Mouse (Mus musculus) cerebellum, adult 11 months (tissue): ENCODE measurements around the gene Phf5a.

ENCODE experiments used
- DNase-seq: peaks from one replicate; pipeline ENCODE4 v3.0.0; 2022

The Phf5a gene

DNA sequence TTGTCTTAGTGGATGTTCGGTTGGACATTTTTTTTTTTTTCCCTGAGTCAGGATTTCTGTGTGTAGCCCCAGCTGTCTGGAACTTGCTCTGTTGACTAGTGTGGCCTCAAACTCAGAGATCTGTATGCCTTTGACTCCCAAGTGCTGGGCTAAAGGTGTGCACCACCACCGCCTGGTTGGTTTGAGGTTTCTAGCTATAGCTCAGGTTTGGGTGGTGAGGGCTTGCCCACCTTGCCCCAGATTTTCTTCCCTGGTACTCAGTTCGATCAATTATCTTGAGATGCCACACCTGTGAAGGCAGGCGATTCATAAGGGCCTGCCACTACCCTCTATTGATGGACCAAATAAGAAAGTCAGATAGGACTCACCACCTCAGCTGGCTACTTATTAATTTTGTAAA is 24.6 kb downstream of the Phf5a start:
- DNase-seq: no peak

DNA sequence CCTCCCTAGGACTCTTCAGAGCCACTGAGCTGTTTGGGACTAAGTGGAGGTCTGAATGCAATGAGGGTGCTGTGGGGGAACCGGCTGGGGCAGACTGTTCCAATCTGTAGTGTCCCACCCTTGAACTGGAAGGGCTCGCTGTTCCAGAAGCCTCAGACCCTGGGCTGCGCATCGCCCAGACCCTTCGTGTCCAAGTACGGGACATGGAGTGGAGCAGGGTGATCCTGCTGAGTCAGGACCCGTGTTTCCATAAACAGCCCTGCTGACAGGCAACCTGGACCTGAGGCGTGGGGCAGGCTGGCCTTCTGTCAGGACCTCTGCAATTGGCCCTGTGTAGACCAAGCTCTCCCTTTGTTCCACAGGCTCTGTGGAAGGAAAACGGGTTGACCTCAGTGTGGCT is 25.0 kb downstream of the Phf5a start:
- no peak for DNase-seq

DNA sequence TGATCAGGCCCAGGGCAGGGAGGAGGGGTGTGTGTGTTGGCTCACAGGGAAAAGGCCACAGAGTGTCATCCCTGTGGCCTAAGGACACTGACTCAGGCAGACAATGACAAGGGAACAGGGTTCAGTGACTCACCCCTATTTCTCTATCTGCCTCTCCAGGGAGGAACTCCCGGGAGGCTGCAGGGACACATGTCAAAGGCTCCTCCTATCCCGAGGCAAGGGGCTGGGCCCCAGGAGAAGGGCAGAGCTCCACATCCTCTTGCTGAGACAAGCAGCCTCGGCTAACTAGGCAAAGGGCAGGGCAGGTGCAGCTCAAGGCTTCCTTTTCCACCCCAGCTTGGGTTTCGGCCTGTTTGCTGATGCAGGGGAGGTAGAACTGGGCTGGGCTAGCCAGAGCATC is 26.0 kb downstream of the Phf5a start:
- DNase-seq: no peak

DNA sequence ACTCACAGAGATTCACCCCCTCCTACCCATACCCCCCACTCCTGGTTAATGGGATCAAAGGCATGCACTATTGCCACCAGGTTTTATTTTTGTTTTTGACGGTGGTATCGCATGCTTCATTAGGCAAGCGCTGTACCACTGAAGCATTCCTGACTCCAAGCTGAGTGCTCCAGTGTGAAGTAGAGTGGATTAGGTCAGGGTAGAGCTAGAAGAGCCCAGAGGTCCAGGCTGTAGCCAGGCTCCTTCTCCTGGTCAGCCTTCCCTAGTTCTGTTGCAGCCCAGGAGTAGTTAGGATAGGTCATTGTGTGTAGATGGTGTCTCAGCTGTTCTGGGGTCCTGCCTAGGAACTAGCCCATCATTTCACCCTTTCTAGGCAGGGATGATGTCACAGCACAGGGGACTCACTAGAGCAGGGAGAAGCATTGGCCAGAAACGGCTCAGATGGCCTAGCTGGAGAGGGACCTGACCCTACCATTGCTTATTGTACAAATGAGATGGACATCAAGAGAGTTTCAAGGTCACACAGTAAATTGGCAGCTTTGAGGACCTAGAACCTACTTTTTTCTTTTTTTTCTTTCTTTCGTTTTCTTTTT is 26.6 kb downstream of the Phf5a start:
- no peak for DNase-seq

DNA sequence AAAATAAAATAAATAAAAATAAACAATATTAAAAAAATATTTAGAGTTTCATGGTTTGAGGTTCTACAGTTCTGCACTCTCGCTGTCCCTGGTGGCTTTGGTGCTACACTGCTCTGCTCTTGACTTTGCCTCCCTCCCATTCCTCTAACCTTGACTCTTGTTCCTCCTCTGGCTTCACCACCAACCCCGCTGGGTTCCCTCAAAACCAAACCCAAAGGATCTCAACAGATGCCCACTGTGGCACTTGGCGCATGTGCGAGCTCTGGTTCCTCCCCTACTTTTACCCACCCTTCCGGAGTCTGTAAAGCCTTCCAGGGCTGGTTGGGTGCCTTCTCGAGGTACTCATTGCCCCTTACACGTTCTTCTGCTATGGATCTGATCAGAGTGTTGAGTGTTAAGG is 29.4 kb downstream of the Phf5a start:
- no peak for DNase-seq

DNA sequence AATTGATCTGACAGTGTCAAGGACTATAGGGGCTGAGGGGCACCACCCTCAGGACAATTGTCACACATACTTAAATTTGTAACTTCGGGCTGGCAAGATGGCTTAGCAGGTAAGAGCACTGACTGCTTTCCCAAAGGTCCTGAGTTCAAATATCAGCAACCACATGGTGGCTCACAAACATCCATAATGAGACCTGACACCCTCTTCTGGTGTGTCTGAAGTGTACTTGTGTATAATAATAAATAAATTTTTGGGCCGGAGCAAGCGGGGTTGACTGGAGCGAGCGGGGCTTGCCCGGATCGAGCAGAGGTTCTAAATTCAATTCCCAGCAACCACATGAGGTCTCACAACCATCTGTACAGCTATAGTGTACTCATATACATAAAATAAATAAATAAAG is 31.4 kb downstream of the Phf5a start:
- no peak for DNase-seq

DNA sequence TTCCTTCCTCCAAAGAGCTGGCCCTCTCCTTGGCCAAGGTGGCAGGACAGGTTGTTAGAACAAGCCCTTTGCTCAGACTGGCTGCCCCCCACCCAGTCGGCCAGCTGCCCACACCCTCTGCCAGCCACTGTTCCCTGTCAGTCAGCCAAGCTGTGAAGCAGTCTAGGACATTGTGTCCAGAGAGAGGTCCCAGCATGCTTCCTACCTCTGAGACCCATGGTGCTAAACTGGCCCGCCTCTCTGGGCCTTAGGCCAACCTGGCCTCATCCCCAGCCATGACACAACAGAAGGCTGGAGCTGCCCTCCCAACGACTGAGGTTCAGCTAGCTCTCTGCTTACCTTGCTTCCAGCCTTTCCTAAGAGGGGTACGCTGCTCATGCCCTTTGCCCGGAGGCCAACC is 32.1 kb downstream of the Phf5a start:
- peak; percentile 97 for DNase-seq

DNA sequence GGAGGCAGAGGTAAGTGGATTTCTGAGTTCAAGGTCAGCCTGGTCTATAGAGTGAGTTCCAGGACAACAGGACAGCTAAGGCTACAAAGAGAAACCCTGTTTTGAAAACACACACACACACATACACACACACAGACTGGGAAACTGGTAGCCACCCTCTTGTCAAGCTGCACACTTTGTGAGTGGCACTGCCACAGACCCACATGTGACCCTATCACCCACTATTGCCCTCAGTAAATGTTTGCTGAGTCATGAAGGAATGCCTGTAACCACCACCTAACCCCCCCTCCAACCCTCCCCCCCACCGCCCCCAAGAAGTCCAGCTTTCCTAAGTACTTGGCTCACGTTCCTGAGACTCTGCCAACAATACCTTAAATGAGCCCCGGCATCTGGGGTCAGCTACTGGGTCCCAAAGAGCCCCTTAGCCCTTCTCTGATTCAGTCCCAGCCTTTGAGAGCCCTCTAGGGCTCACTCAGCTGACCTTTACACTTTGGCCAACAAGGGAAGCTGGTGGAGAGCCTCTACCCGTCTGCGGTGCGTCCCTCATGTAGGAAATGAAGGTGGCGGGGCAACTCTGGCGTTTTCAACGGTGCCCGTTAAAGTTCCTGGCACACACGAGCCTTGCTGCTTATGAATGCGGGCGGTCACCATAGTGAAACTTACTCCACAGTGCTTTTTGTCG is 33.0 kb downstream of the Phf5a start:
- DNase-seq: no peak

DNA sequence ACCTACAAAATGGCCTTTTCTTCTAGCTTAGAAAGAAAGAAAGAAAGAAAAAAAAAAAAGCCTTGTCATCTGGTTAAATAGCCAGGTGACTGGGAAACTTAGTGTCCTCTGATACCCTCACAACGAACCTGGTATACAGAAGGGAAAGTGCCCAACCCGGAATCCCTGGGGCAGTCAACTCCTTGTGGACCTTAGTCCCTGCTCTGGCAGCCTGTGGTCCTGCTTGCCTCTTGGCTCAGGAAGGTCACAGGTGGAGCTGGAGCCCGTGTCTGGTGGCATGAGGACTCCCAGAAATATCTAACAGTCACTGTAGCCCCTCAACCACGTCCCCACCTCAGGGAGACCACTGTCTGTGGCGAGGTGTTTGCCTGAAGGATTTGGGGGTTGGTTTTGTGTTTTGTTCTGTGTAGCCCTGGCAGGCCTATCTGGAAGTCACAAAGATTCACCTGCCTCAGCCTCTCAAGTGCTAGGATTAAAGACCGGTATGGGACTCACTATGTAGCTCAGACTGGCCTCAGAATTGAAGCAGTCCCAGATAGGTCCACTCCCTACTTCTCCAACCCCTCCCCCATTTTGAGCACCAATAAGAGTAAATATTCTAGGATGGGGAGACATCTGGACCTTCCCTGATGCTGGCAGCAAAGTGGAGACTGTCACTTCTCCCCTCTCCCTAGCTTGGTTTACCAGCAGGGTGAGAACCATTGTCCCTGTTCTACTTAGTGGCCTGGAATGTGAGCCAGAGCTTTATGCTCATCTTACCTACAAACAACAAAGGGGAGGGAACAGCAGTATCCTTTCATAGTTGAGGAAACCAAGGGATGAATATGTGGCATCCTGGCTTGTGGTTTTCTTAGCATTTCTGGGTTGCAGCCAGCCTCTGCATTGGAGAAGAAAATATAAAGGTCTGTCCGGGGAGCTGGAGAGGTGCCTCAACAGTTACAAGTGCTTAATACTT is 34.5 kb downstream of the Phf5a start:
- DNase-seq: no peak

DNA sequence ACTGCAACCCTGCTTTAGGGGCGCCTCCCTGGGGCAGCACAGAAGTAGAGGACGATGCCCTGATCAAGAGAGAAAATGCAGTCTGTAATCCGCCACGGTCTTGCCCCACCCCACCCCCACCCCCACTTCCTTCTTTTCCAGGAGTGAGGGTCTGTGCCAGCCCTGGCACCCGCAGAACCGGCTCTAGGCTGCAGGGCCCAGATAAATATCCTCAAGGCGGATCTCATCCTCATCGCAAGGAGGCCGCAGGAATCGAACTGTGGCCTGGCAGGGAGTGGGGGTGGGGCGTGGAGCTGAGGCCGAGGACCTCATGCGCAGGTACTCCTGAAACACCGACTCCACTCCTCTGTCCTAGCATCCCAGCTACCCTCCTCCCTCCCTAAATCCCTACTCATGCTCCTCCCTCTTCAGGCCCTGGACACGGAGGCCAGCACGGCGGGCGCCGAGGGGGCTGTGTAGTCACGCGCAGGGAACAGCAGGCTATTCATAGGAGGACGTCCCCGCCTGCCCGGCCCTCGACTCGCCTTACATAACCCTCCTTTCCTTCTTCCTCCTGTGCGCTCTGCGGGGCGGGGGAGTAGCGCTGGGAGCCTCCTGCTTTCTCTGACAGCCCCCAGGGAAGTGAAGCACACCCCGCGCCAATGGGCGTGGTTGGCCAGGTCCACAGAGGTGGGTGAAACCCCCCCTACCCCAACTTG is 35.4 kb downstream of the Phf5a start:
- DNase-seq: peak; percentile 88

DNA sequence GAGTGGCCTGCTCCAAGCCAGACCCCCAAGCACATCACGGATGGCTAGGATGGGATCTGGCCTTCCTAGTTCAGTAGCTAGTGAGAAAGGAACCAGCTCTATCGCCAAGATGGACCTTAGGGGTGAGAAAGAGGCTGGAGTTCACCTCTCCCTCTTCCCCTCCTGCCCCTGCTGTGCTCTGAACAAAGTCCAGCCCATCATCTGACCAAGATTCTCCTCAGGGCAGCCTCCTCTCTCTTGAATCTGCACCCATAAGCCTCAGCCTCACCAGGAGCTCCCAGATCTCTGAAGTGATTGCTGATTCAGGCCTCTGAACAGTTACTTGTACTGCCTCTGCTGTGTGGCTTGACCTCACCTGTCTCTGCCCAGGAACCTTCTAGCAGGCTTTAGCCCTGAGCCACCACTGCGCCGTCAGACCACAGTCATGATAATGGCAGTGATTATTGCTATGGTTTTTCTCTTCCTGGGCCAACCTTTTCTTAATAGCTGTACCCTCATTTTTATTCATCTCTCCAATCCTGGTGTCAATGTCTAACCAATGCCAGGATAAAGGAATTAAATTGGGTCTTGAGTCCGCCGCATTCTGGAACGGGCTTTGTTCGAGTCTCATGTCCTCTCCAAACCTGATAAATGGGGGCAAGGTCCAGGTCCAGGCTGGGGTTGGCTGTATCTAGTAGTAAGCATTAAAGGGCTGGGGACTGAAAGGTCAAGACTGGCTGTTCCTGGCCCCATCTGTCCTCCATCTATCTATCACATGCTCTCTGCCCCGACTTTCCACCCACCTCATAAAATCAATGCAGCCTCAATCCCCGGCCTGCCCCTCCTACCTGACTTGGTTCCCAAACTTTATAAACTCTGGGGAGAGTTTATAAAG is 36.5 kb downstream of the Phf5a start:
- no peak for DNase-seq

DNA sequence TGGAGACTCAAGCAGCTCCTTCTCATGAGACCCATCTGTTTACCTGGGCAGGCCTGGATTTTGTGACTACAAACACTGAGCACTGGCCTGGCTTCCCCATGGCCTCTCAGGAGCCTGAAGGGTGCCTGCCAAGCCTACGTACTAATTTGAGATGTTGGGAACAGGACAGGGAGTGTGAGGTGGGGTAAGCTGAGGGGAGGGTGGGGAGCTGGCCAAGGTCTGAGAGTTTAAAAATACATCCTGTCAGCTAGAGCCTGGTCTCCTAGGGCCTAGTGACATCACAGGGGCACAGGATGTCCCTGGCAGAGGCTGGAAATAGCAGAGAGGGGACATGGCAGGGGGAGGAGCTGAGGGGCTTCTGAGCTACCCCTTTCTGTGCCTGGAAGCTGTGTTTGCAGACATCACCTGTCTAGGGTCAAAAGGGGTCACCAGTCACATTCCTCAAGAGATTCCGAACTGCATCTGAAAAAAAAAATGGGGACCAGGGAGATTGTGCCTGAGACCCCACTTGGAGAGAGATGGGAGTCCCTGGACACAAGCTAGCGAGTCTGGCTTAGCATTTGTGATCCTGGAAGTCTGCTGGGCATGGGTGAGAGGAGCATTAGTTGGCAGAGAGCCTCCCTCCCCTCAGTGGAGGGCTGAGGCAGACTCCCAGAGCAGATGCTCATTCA is 37.4 kb downstream of the Phf5a start:
- DNase-seq: no peak

DNA sequence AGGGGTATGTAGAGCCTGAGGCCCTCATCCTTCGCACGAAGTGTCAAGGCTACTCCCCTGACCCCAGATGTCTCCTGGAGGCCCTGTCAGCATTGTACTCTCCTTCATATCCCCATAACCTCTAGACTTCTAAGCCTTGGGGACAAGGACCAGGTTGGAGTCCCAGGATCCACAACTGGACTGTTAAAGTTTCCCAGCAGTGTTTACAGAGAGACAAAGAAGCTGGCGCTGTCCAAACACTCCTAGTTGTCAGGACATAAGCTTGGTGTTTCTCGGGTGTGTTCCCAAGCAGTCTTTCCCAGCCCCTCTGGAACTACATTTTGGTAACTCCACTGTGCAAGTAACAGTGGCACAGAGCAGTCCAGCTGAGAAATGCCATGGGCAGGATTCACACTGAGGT is 38.2 kb downstream of the Phf5a start:
- no peak for DNase-seq

DNA sequence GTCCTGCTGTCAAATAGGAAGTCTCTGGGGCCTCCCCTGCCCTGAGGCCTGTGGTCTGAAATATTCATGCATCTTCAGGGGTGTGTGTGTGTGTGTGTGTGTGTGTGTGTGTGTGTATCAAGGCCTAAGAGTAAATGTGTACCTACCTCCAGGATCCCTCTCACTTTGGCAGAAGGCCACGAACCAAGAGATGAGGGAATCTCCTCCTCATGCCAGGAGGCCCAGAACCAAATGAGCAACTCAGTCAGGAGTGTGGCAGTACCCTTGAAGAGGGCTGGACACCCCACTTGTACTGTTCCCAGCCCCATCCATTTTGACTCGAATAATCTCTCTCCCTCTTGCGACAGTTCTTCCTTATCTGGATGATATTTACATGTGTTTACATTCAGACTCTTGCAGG is 39.5 kb downstream of the Phf5a start:
- DNase-seq: no peak

DNA sequence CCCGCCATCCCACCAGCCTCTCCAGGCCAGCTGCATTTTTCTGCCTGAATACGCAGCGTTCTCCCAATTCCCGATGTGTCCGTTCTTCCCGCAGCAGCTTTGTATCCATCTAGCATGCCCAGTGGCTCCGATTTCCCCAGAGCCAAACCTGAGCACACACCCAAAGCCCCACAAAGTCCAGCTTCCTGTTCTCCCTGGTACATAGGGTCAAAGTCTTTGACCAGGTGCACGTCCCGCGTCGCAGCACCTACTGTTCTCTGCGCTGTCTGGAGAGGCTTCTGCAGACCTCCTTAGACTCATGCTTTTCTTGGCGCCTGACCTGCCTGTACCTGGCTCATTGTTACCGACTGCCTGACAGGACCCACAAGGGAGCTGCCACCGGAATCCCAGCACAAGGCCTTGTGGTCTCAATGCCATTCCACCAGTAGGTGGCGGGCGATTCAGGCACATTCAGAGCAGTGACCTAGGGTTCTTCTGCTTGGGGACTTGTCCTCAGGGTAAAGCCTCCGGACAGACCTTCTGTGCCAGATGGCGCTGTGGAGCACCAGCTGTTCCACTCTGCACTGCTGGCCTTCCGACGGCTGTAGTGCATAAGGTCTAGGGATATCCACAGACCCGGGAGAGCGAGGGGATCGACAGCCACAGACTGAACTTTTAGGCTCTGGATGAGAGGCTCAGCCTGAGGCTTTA is 40.4 kb downstream of the Phf5a start:
- DNase-seq: peak; percentile 90

DNA sequence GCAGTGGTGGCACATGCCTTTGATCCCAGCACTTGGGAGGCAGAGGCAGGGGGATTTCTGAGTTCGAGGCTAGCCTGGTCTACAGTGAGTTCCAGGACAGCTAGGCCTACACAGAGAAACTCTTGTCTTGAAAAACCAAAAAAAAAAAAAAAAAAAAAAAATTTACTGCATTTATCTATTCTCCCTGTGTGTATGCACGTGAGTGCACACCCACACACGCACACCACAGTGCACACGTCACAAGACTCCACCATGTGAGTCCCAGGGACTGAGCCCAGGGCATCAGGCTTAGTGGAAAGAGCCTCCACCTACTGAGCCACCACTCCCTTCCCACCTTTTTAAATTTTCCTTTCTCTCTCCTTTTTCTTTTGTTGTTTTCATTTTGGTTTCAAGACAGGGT is 41.2 kb downstream of the Phf5a start:
- DNase-seq: no peak

DNA sequence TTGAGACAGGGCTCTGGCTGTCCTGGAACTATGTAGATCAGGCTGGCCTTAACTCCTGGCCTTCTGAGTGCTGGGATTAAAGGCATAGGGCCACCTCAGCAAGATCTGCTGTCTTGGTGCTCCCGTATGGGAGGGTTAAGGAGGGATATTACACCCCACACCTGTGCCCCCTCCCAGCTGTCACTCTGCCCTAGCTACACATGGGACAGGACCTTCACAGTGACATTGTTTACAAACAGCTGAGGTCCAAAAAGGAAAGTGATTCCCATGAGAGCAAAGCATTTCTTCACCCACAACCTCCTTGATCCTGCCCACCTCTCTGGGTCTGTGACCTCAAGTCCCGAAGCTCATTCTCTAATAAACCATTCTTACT is 42.5 kb downstream of the Phf5a start:
- no peak for DNase-seq

DNA sequence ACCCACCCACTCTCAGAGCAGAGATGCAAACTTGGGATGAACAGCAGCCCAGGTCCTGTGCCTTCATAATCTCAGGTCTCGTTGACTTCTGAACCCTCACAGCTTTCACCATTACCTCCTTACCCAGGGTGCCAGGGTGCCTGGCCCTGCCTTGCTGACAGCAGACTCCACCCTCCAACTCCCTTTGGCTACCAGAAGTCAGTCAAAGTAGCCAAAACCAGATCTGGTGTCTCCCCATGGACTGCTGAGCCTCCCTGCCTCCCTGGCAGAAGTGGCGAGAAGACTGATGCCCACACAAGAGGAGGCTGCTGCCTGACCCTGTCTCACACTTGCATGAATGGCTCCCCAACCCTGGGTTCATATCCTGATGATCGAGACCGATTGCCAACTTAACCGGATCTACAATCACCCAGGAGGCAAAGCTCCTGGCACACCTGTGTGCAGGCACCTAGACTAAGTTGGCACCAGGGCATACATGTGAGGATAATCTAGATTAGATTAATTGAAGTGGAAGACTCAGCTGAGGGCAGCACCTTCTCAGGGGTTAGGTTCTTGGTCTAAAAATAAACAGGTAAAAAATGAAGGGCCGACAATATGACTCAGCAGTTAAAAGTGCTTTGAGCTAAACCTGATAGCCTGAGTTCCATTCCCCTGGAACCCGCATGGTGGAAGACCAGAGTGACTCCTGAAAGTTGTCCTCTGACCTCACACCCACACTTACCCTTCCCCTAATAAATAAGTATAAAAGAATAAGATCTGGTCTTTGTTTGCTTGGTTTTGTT is 43.1 kb downstream of the Phf5a start:
- DNase-seq: no peak

DNA sequence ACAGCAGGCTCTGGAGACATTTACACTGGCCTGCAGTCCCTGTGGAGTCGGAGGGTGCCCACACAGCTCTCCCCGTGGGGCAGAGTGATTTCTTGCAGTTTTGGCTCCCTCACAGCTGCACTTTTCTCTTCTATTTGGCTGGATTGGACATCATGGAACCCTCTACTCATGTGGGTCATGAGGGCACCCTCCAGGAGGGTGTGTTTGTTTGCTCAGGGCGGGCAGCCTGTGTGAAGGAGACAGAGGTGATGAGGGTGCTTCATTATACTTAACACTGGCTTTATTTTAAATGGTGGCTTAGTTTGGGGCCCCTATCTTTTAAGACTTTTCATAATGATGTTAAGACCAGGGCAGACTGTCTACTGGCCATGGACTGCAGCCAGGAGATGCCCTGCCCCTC is 46.9 kb downstream of the Phf5a start:
- DNase-seq: no peak

DNA sequence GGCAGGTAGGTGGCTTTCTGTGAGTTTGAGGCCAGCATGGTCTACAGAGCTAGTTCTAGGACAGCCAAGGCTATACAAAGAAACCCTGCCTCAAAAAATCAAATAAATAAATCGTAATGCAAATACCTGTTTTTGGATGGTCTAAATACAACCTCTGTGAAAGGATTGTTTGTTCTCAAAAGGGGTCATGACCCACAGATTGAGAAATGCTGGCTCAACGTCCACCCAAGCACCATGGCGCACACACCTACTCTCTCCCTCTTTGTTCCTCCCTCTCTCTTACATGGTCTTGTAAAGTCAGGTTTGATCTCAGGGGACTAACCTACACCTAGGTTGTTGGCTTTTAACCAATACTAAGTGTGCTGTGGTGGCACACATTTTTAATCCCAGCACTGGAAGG is 49.1 kb downstream of the Phf5a start:
- no peak for DNase-seq
